9 mouse cellular contexts compared by ENCODE assay signal in the genomic region with DNA sequence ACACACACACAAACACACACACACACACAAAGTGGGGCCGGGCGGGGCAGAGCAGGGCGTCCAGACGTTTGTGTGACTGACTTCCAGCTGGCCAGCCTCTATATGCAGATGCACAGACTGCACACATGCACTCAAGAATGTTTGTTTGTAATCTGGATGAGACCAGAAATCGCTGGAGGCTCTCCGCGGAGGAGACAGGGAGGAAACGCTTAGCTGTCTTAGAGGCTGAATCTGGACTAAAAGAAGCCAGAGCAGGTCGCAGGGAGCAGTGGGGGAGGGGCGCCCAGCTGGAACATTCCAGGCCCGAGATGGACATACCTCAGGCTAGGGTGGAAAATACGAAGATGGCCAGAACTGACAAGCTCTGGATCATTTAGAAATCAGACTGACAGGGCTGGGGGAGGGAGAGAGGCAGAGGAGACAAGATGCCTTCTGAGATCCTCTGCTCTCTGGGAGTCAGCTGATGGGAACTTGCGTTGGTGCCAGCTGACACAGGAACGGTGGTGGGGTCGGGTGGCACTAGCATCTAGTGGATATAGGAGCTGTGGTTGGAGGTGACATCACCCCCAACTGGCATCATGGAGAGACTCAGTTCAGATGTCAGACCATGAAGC. TPM values are rescaled to one million over a fixed set of nuclear protein-coding genes. Genes with fewer than 3 reads are reported as not detected.
DNase-seq lines count a peak whose midpoint lies in the region; ATAC-seq lines count a peak whose summit lies in the region.
"Had no signal": no experiment of that assay in that cellular context is flagged by ENCODE, and none has a peak within 500 bp of the region (broad histone marks: within the 10 kb centered on the region; RNA-seq: fewer than 3 reads in every experiment).

No protein-coding gene starts in this region.

- no peaks in the 10 kb centered on the region for H3K27me3 ChIP-seq in embryonic facial prominence, embryonic 10.5 days (replicated peaks; ENCODE audit: low read depth, poor library complexity, severe bottlenecking)
- no peaks in the 10 kb centered on the region for H3K27me3 ChIP-seq in hindbrain, embryonic 16.5 days (replicated peaks; ENCODE audit: control insufficient read depth, insufficient read depth, low read length)
- H3K27me3 ChIP-seq in midbrain, embryonic 11.5 days (ENCODE audit: control insufficient read depth, insufficient read depth, low read length): no peaks in the 10 kb centered on the region
- H3K27me3 ChIP-seq: megakaryocyte, embryonic 14.5 days had no signal

- no peaks in the 10 kb centered on the region for H3K9me3 ChIP-seq in embryonic facial prominence, embryonic 10.5 days
- H3K9me3 ChIP-seq in hindbrain, embryonic 16.5 days (ENCODE audit: control insufficient read depth, low read length): no peaks in the 10 kb centered on the region
- H3K9me3 ChIP-seq in midbrain, embryonic 11.5 days (ENCODE audit: control insufficient read depth, low read length): no peaks in the 10 kb centered on the region
- H3K9me3 ChIP-seq: megakaryocyte, embryonic 14.5 days had no signal

- peak; percentile 40; the same call in 1 of the 2 replicates for ATAC-seq in cerebellum, adult (ENCODE audit: insufficient number of reproducible peaks, low FRiP score, low TSS enrichment)
- ATAC-seq in hindbrain, embryonic 16.5 days: no peak
- no peak; the same call in 1 of the 2 replicates for ATAC-seq in midbrain, embryonic 11.5 days (ENCODE audit: low FRiP score)

- no peak overlapping the region for H3K4me3 ChIP-seq in embryonic facial prominence, embryonic 10.5 days
- H3K4me3 ChIP-seq in hindbrain, embryonic 16.5 days (ENCODE audit: low read length): no peak overlapping the region
- H3K4me3 ChIP-seq in midbrain, embryonic 11.5 days (ENCODE audit: low read depth, low read length): no peak overlapping the region
- H3K4me3 ChIP-seq: megakaryocyte, embryonic 14.5 days had no signal

- no peak for DNase-seq in cerebellum, adult 9-10 months
- DNase-seq in 3T3-L1 (ENCODE audit: low read depth, low spot score): peak; percentile 67
- DNase-seq in embryonic facial prominence, embryonic 10.5 days (ENCODE audit: low spot score): peak; percentile 76
- DNase-seq in midbrain, embryonic 11.5 days (ENCODE audit: low spot score, missing footprints): peak; percentile 88
- DNase-seq in frontal cortex, postnatal 10 days (ENCODE audit: low spot score in 2 of 2): no peak
- DNase-seq in right cerebral cortex, postnatal 10 days (ENCODE audit: low spot score in 2 of 2): no peak

- WGBS in embryonic facial prominence, embryonic 10.5 days: 26% methylated on average over 15 of the region's 15 CpGs
- WGBS in hindbrain, embryonic 16.5 days: 30% methylated on average over 15 of the region's 15 CpGs
- 35% methylated on average over 15 of the region's 15 CpGs for WGBS in midbrain, embryonic 11.5 days

- no peaks in the 10 kb centered on the region for H3K36me3 ChIP-seq in embryonic facial prominence, embryonic 10.5 days (replicated peaks)
- no peaks in the 10 kb centered on the region for H3K36me3 ChIP-seq in hindbrain, embryonic 16.5 days (ENCODE audit: control insufficient read depth, insufficient read depth, low read length)
- H3K36me3 ChIP-seq in midbrain, embryonic 11.5 days (ENCODE audit: control insufficient read depth, insufficient read depth, low read length): no peaks in the 10 kb centered on the region

- H3K4me2 ChIP-seq in hindbrain, embryonic 16.5 days (ENCODE audit: low read length): no peak overlapping the region
- H3K4me2 ChIP-seq in midbrain, embryonic 11.5 days: no peak overlapping the region

- H3K9ac ChIP-seq in hindbrain, embryonic 16.5 days (ENCODE audit: low read depth, low read length): 0 out of 2 replicates have a peak overlapping the region, but pooled peaks have one; percentile 1
- H3K9ac ChIP-seq in midbrain, embryonic 11.5 days (ENCODE audit: low read length): no peak overlapping the region

- peak overlapping the region; percentile 73 for H3K27ac ChIP-seq in embryonic facial prominence, embryonic 10.5 days (replicated peaks)
- H3K27ac ChIP-seq in hindbrain, embryonic 16.5 days (ENCODE audit: low read depth, low read length): 0 out of 2 replicates have a peak overlapping the region, but pooled peaks have one; percentile 18
- H3K27ac ChIP-seq in midbrain, embryonic 11.5 days (ENCODE audit: low read depth, low read length): no peak overlapping the region

- H3K4me1 ChIP-seq in embryonic facial prominence, embryonic 10.5 days: peaks cover 29% of the 10 kb centered on the region
- H3K4me1 ChIP-seq in hindbrain, embryonic 16.5 days (ENCODE audit: control insufficient read depth, insufficient read depth, low read depth, low read length): peaks cover 5% of the 10 kb centered on the region; the same call in 1 of the 2 replicates
- peaks cover 6% of the 10 kb centered on the region; the same call in 1 of the 2 replicates for H3K4me1 ChIP-seq in midbrain, embryonic 11.5 days (ENCODE audit: control insufficient read depth, insufficient read depth, low read length)

RNA-seq across cellular contexts. Expression of a gene that starts 7.6 kb away (rescaled TPM):
- 68.1 and 69.9 TPM in 2 replicates for polyA plus RNA-seq in embryonic facial prominence, embryonic 10.5 days (2016; fragmentation: Nextera tagmentation; extraction: Ambion mirVana)
- polyA plus RNA-seq in hindbrain, embryonic 16.5 days (2015; fragmentation: Nextera tagmentation; extraction: Ambion mirVana): 64.3 and 66.4 TPM in 2 replicates
- 43.1 and 45.6 TPM in 2 replicates for polyA plus RNA-seq in midbrain, embryonic 11.5 days (2014; fragmentation: Nextera tagmentation; extraction: Ambion mirVana)

Comparison
In these comparisons a context has a peak if more than half of its experiments do, and no peak if none do; other contexts are left out.
1. DNase-seq: peak in 3T3-L1 (single experiment), embryonic facial prominence, embryonic 10.5 days (single experiment) and midbrain, embryonic 11.5 days (single experiment); none in cerebellum, adult 9-10 months (single experiment), frontal cortex, postnatal 10 days (0 of 2) and right cerebral cortex, postnatal 10 days (0 of 2).